Mouse (Mus musculus): ENCODE data around the gene Rnft1. TPM values are rescaled to one million over a fixed set of nuclear protein-coding genes. Genes with fewer than 3 reads are reported as not detected.
A peak's percentile ranks its signal among the peaks of the same experiment; 100 is the strongest.
"Not testable (repeated sequence)": the region's sequence is repeated elsewhere in the genome, so short reads cannot be mapped to it uniquely, and the experiment has no call there.

The Rnft1 gene
- 36.0 and 38.6 TPM in 2 replicates for polyA plus RNA-seq (2015; fragmentation: Nextera tagmentation; extraction: Ambion mirVana)

GRCm38 (mm10) chr11:86484101-86484868 is at the start of gene Rnft1:
TSS of gene Rnft1 (plus strand) at chr11:86484657.
- Histone ChIP-seq H3K27ac (peak within 1 kb of the TSS; percentile 88), H3K4me3 (peak within 1 kb of the TSS; percentile 73), H3K36me3 (peaks cover 5% of the 10 kb centered on the region; the same call in 1 of the 2 replicates), H3K4me1 (peaks cover 9% of the 10 kb centered on the region), H3K4me2 (peak within 1 kb of the TSS; percentile 72), H3K9me3 (no peaks in the 10 kb centered on the region), H3K9ac (peak within 1 kb of the TSS; percentile 87), H3K27me3 (no peaks in the 10 kb centered on the region)
- ATAC-seq (ENCODE audit: insufficient number of reproducible peaks, insufficient read depth, low FRiP score, low TSS enrichment, low read depth) = peak; percentile 96
- under 1% methylated on average over 68 of the region's 68 CpGs for WGBS

- Histone ChIP-seq H3K27ac (no peak overlapping the region), H3K9me3 (no peaks in the 10 kb centered on the region), H3K27me3 (peaks cover 4% of the 10 kb centered on the region), H3K4me1 (0 out of 2 replicates have a peak, but pooled peaks cover 3% of the 10 kb centered on the region), H3K4me3 (no peak overlapping the region), H3K36me3 (no peaks in the 10 kb centered on the region), H3K4me2 (no peak overlapping the region), H3K9ac (no peak overlapping the region)
- no peak for ATAC-seq (ENCODE audit: insufficient number of reproducible peaks, insufficient read depth, low FRiP score, low TSS enrichment, low read depth)
- WGBS = 27% methylated on average over 5 of the region's 5 CpGs
These were observed 47.6 kb upstream of the Rnft1 start for GRCm38 (mm10) chr11:86436843-86437242.

- Histone ChIP-seq H3K4me2 (no peak overlapping the region), H3K4me3 (no peak overlapping the region), H3K4me1 (0 out of 2 replicates have a peak, but pooled peaks cover 3% of the 10 kb centered on the region), H3K27ac (no peak overlapping the region), H3K27me3 (peaks cover 4% of the 10 kb centered on the region), H3K36me3 (no peaks in the 10 kb centered on the region), H3K9ac (no peak overlapping the region), H3K9me3 (no peaks in the 10 kb centered on the region)
- WGBS = 48% methylated on average over 4 of the region's 4 CpGs
- no peak for ATAC-seq (ENCODE audit: insufficient number of reproducible peaks, insufficient read depth, low FRiP score, low TSS enrichment, low read depth)
These were observed 46.2 kb upstream of the Rnft1 start for GRCm38 (mm10) chr11:86438261-86438660.

- Histone ChIP-seq H3K27ac (no peak overlapping the region), H3K4me3 (no peak overlapping the region), H3K36me3 (no peaks in the 10 kb centered on the region), H3K4me2 (no peak overlapping the region), H3K9me3 (no peaks in the 10 kb centered on the region), H3K9ac (no peak overlapping the region), H3K27me3 (peaks cover 4% of the 10 kb centered on the region), H3K4me1 (no peaks in the 10 kb centered on the region)
- 71% methylated on average over 5 of the region's 5 CpGs for WGBS
- no peak for ATAC-seq (ENCODE audit: insufficient number of reproducible peaks, insufficient read depth, low FRiP score, low TSS enrichment, low read depth)
These were observed 43.7 kb upstream of the Rnft1 start for GRCm38 (mm10) chr11:86440791-86441190.

- Histone ChIP-seq H3K9me3 (no peaks in the 10 kb centered on the region), H3K4me3 (no peak overlapping the region), H3K9ac (no peak overlapping the region), H3K4me2 (no peak overlapping the region), H3K27ac (no peak overlapping the region), H3K4me1 (no peaks in the 10 kb centered on the region), H3K27me3 (no peaks in the 10 kb centered on the region), H3K36me3 (no peaks in the 10 kb centered on the region)
- ATAC-seq (ENCODE audit: insufficient number of reproducible peaks, insufficient read depth, low FRiP score, low TSS enrichment, low read depth) = no peak
- 90% methylated on average over 5 of the region's 5 CpGs for WGBS
These were observed 30.5 kb upstream of the Rnft1 start for GRCm38 (mm10) chr11:86453991-86454390.

GRCm38 (mm10) chr11:86457545-86457944 is 26.9 kb upstream of the Rnft1 start:
- H3K9ac ChIP-seq = no peak overlapping the region
- H3K4me2 ChIP-seq = no peak overlapping the region
- H3K36me3 ChIP-seq = no peaks in the 10 kb centered on the region
- no peak overlapping the region for H3K4me3 ChIP-seq
- H3K9me3 ChIP-seq = no peaks in the 10 kb centered on the region
- no peak for ATAC-seq (ENCODE audit: insufficient number of reproducible peaks, insufficient read depth, low FRiP score, low TSS enrichment, low read depth)
- H3K4me1 ChIP-seq = no peaks in the 10 kb centered on the region
- WGBS = 82% methylated on average over 6 of the region's 6 CpGs
- H3K27ac ChIP-seq = no peak overlapping the region
- no peaks in the 10 kb centered on the region for H3K27me3 ChIP-seq

GRCm38 (mm10) chr11:86458866-86459265 is 25.6 kb upstream of the Rnft1 start:
- 88% methylated on average over 6 of the region's 6 CpGs for WGBS
- Histone ChIP-seq H3K27me3 (no peaks in the 10 kb centered on the region), H3K4me1 (no peaks in the 10 kb centered on the region), H3K27ac (no peak overlapping the region), H3K9ac (no peak overlapping the region), H3K9me3 (no peaks in the 10 kb centered on the region), H3K4me3 (no peak overlapping the region), H3K36me3 (no peaks in the 10 kb centered on the region), H3K4me2 (no peak overlapping the region)
- no peak for ATAC-seq (ENCODE audit: insufficient number of reproducible peaks, insufficient read depth, low FRiP score, low TSS enrichment, low read depth)

GRCm38 (mm10) chr11:86462579-86462978 is 21.9 kb upstream of the Rnft1 start:
- H3K27me3 ChIP-seq = no peaks in the 10 kb centered on the region
- no peak overlapping the region for H3K4me2 ChIP-seq
- ATAC-seq (ENCODE audit: insufficient number of reproducible peaks, insufficient read depth, low FRiP score, low TSS enrichment, low read depth) = no peak
- no peaks in the 10 kb centered on the region for H3K36me3 ChIP-seq
- H3K27ac ChIP-seq = no peak overlapping the region
- H3K9ac ChIP-seq = no peak overlapping the region
- H3K4me1 ChIP-seq = no peaks in the 10 kb centered on the region
- no peak overlapping the region for H3K4me3 ChIP-seq
- no peaks in the 10 kb centered on the region for H3K9me3 ChIP-seq

GRCm38 (mm10) chr11:86464275-86464674 is 20.2 kb upstream of the Rnft1 start:
- not testable (repeated sequence) for H3K36me3 ChIP-seq; H3K4me2 ChIP-seq; H3K9ac ChIP-seq; H3K9me3 ChIP-seq; H3K4me1 ChIP-seq; H3K27me3 ChIP-seq; H3K27ac ChIP-seq; ATAC-seq (ENCODE audit: insufficient number of reproducible peaks, insufficient read depth, low FRiP score, low TSS enrichment, low read depth); H3K4me3 ChIP-seq
- 23% methylated on average over 8 of the region's 8 CpGs for WGBS

GRCm38 (mm10) chr11:86468345-86468744 is 16.1 kb upstream of the Rnft1 start:
- Histone ChIP-seq H3K36me3 (no peaks in the 10 kb centered on the region), H3K4me3 (no peak overlapping the region), H3K27me3 (no peaks in the 10 kb centered on the region), H3K27ac (no peak overlapping the region), H3K9ac (no peak overlapping the region), H3K4me2 (no peak overlapping the region), H3K9me3 (no peaks in the 10 kb centered on the region), H3K4me1 (peaks cover 8% of the 10 kb centered on the region; the same call in 1 of the 2 replicates)
- no peak for ATAC-seq (ENCODE audit: insufficient number of reproducible peaks, insufficient read depth, low FRiP score, low TSS enrichment, low read depth)
- 84% methylated on average over 8 of the region's 8 CpGs for WGBS

- Histone ChIP-seq H3K4me1 (peaks cover 12% of the 10 kb centered on the region; the same call in 1 of the 2 replicates), H3K27me3 (no peaks in the 10 kb centered on the region), H3K4me3 (no peak overlapping the region), H3K36me3 (no peaks in the 10 kb centered on the region), H3K9ac (no peak overlapping the region), H3K4me2 (no peak overlapping the region), H3K27ac (no peak overlapping the region), H3K9me3 (no peaks in the 10 kb centered on the region)
- WGBS = 61% methylated on average over 4 of the region's 4 CpGs
- ATAC-seq (ENCODE audit: insufficient number of reproducible peaks, insufficient read depth, low FRiP score, low TSS enrichment, low read depth) = no peak
These were observed 15.5 kb upstream of the Rnft1 start for GRCm38 (mm10) chr11:86468971-86469370.

GRCm38 (mm10) chr11:86471785-86472184 is 12.7 kb upstream of the Rnft1 start:
- H3K27me3 ChIP-seq = no peaks in the 10 kb centered on the region
- no peak for ATAC-seq (ENCODE audit: insufficient number of reproducible peaks, insufficient read depth, low FRiP score, low TSS enrichment, low read depth)
- no peak overlapping the region for H3K4me2 ChIP-seq
- H3K27ac ChIP-seq = no peak overlapping the region
- H3K4me3 ChIP-seq = no peak overlapping the region
- WGBS = 62% methylated on average over 6 of the region's 6 CpGs
- H3K9me3 ChIP-seq = no peaks in the 10 kb centered on the region
- no peaks in the 10 kb centered on the region for H3K36me3 ChIP-seq
- H3K4me1 ChIP-seq = peaks cover 15% of the 10 kb centered on the region; the same call in 1 of the 2 replicates
- H3K9ac ChIP-seq = no peak overlapping the region
